Mouse (Mus musculus) lung, postnatal 14 days (tissue): ENCODE measurements at regions not wholly inside any gene's neighbourhood (a gene's known extent, or its start where the extent isn't known, plus 50 kb on each side); places are given as distances from the start of the nearest gene placed in this dataset.
"Not testable (repeated sequence)": the region's sequence is repeated elsewhere in the genome, so short reads cannot be mapped to it uniquely, and the experiment has no call there.

Experiments
- DNase-seq: peaks from one replicate; pipeline ENCODE4 v3.0.0; 2021

DNA sequence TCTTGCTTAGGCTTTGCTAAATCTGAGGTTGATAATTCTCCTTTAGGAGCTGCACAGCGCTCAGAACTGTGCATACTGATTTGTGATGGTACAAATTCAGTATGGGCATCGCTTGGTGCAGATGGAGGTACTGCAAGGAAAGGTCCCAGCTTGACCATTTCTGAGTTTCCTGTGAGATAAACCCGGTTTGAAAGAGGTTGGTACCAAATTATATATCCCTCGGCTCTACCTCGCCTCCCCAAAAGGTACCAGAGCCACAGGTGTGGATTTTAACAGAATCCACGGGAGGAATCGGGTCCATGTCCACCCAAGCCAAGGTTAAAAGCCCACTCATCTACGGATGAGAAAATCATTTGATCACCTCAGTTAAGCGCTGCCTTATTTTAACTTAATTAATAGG lies 172.5 kb upstream of the Zfp808 start:
- not testable (repeated sequence) for DNase-seq

- DNase-seq = not testable (repeated sequence)
Measured at GRCm38 (mm10) chr13:61978856-61979255, 150.8 kb upstream of the Zfp808 start.

DNA sequence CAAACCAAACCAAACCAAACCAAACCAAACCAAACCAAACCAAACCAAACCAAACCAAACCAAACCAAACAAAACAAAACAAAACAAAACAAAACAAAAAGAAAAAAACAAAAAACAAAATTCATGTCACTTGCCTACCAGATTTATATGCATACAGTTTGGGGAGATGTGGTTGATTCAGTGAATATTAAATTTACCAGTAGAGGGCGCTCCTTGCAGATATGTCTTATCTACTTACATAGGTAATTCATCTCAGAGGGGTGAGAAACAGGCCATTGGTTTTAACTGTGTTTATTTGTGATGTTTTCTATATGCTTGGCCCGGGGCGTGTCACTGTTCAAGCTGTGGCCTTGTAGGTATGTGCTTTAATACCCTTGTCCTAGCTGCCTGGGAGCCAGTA lies 133.2 kb upstream of the Zfp808 start:
- DNase-seq = not testable (repeated sequence)

DNA sequence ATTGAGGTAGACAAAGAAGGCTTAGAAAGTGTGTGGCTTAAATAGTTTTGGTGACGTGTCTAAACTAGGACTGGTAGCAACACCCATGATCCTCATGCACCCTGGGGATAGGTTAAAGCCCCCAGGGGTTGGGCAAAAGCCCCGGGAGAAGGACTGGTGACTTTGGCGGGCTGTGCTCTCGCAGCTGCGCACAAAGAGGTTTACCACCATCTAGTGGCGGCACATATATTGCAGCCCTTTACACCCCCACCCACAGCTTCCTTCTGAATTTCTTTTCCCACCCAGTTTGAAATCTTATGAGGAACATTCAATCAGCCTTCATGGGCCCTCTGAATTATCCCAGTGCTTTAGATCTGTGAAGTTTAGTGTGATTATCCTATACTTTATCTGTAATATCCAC lies 130.9 kb upstream of the Zfp808 start:
- peak; percentile 11 for DNase-seq

GRCm38 (mm10) chr13:62007321-62007720 lies 122.4 kb upstream of the Zfp808 start:
- DNase-seq = peak; percentile 42

DNA sequence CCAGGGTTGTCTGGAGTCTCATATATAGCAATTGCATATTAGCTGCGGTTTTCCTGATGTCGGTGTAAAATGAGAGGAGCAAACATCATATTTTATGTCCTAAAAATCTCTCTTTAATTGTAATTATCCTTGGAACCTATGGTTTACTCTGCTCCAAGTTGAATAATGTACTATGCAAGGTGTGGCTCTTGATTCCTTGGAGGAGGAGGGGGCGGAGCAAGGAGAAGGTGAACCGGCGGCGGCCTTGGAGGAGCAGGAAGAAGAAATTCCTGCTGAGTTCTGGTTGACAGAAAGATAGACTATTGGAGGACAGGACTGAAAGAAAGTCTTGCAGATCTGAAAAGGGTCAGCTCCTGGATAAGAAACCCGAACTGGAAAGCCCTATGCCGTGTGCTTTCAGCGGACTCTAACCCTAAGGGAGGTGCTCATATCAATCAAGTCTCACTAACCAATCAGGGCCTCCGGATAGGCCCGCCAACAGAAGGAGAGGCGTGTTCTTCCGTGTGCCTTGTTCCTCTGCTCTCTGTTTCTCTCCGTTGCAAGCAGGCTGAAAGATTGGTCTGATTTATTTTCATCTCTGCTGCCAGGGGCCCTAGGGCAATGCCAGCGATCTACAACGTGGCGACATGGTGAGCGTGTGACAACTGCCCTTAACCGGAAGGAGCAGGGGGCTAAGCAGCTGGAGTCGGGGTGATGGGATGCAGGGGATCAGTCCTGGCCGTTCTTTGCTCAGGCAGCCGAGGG lies 114.1 kb upstream of the Zfp808 start:
- DNase-seq = peak; percentile 42

DNA sequence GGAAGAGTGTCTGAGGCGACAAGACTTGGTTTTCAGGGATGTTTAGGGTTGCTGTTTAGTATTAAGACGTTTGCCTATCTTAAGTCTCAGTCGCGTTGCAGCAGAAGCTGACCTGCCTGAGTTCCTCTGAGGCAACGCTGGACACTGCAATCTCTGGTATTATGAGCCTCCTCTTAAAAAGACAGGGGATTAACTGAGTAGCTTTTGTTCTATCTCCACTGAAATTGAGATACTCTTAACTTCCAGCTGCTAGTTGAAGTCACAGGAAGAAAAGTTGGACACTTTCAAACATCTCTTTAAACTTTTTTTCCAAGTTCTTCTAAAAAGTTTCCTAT lies 113.6 kb upstream of the Zfp808 start:
- DNase-seq = not testable (repeated sequence)

- not testable (repeated sequence) for DNase-seq
Measured at GRCm38 (mm10) chr13:62037646-62038045, 92.0 kb upstream of the Zfp808 start.

- not testable (repeated sequence) for DNase-seq
Measured at GRCm38 (mm10) chr13:62077951-62078671, 51.6 kb upstream of the Zfp808 start.

DNA sequence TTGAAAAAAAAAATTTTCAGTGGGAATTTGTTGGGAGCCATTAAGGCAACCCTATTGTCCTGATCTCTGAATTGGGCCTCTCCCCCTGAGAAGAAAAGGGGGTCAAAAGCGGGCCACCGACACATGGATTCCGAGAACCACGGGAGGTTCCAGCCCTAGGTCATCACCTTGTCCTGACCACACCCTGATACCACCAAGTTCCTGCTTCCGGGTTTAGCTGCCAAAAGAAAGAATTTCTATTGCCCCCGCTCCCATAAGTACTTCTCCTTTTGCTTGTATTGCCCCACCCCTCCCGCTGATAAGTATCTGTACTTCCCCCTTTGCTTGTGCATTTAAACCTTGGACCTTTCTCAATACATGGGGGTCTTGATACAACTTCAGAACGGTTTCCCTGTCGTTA lies 50.8 kb upstream of the Zfp808 start:
- DNase-seq = not testable (repeated sequence)
